In genomic region chr1:134363194-134363593, GRCm38 (mm10) we compare ENCODE assay signal across 46 mouse cellular contexts. TPM values are rescaled to one million over a fixed set of nuclear protein-coding genes. Genes with fewer than 3 reads are reported as not detected.
"Had no signal": no experiment of that assay in that cellular context is flagged by ENCODE, and none has a peak within 500 bp of the region (broad histone marks: within the 10 kb centered on the region; RNA-seq: fewer than 3 reads in every experiment).

No protein-coding gene starts in this region.

- H3K27ac ChIP-seq: limb, embryonic 10.5 days; limb, embryonic 12.5 days; limb, embryonic 13.5 days; limb, embryonic 15.5 days; lung, embryonic 15.5 days; macrophage; neural tube, embryonic 12.5 days had no signal

- DNase-seq: left cerebral cortex, postnatal 4 days; liver; liver, embryonic 13.5 days; liver, postnatal 0 days; lung, adult 18-20 months; lung, adult 2 months; lung, embryonic 14.5 days; lung, postnatal 10 days; lung, postnatal 14 days; lung, postnatal 36 days; lung, postnatal 4 days; midbrain, embryonic 14.5 days had no signal

- H3K9ac ChIP-seq: limb, embryonic 12.5 days; limb, embryonic 15.5 days had no signal

- H3K27me3 ChIP-seq: limb, embryonic 12.5 days; limb, embryonic 13.5 days; limb, embryonic 15.5 days; liver, embryonic 12.5 days; liver, embryonic 13.5 days; liver, embryonic 15.5 days; lung, embryonic 15.5 days; megakaryocyte, embryonic 14.5 days; midbrain, embryonic 13.5 days; midbrain, embryonic 15.5 days had no signal

- H3K4me3 ChIP-seq: megakaryocyte, embryonic 14.5 days had no signal

- H3K9me3 ChIP-seq: limb, embryonic 10.5 days; limb, embryonic 12.5 days; limb, embryonic 13.5 days; limb, embryonic 15.5 days; liver, embryonic 12.5 days; liver, embryonic 13.5 days; liver, embryonic 15.5 days; lung, embryonic 15.5 days; megakaryocyte, embryonic 14.5 days; midbrain, embryonic 12.5 days; midbrain, embryonic 13.5 days; midbrain, embryonic 15.5 days; neural tube, embryonic 12.5 days had no signal

- ATAC-seq: liver, embryonic 12.5 days; liver, postnatal 0 days; lung, postnatal 0 days; midbrain, embryonic 13.5 days; midbrain, embryonic 15.5 days; midbrain, embryonic 16.5 days had no signal

RNA-seq across cellular contexts. Expression of gene 4933406M09Rik, which starts 22.5 kb away (rescaled TPM):
- total RNA-seq: left cerebral cortex, adult 8-10 months; left cerebral cortex, postnatal 10 days; left cerebral cortex, postnatal 14 days; left cerebral cortex, postnatal 25 days; left cerebral cortex, postnatal 36 days; left cerebral cortex, postnatal 4 days; liver, adult 2 months; megakaryocyte progenitor cell, adult 5-6 weeks; megakaryocyte, adult 5-6 weeks; megakaryocyte-erythroid progenitor cell, adult 5-6 weeks; midbrain, postnatal 0 days; monocyte, adult 5-6 weeks had no signal
- polyA plus RNA-seq: limb, embryonic 10.5 days; limb, embryonic 11.5 days; limb, embryonic 12.5 days; limb, embryonic 13.5 days; limb, embryonic 14.5 days; limb, embryonic 15.5 days; liver, adult 2 months; liver, embryonic 11.5 days; liver, embryonic 12.5 days; liver, embryonic 13.5 days; liver, embryonic 14.5 days; liver, embryonic 15.5 days; liver, embryonic 16.5 days; liver, postnatal 0 days; lung, adult 2 months; lung, embryonic 14.5 days; lung, embryonic 15.5 days; lung, embryonic 16.5 days; macrophage; midbrain, embryonic 12.5 days; midbrain, embryonic 13.5 days; midbrain, embryonic 14.5 days; midbrain, embryonic 15.5 days; midbrain, embryonic 16.5 days; midbrain, postnatal 0 days; myocyte; neural tube, embryonic 11.5 days; neural tube, embryonic 12.5 days had no signal
